Mouse (Mus musculus) kidney, postnatal 0 days (tissue): ENCODE results near the gene Kprp. TPM values are rescaled to one million over a fixed set of nuclear protein-coding genes. Genes with fewer than 3 reads are reported as not detected.
"Not testable (repeated sequence)": the region's sequence is repeated elsewhere in the genome, so short reads cannot be mapped to it uniquely, and the experiment has no call there.

Source experiments
- ATAC-seq: fragments of 200-750 bp; cut with Nextera tagmentation; replicated peaks from 2 replicates; pipeline ENCODE4 v1.8.0; 2017; ENCODE audit warnings: low read depth, moderate number of reproducible peaks, moderate TSS enrichment, moderate library complexity; ENCODE audit not compliant: low FRiP score
- DNase-seq: peaks from one replicate; pipeline ENCODE4 v3.0.0-alpha.2; 2016; ENCODE audit warnings: low spot score
- H3K27ac ChIP-seq: fragments of 300-500 bp; sonication (generic); 2 replicates; pipeline ENCODE4 v1.5.1; 2014; ENCODE audit warnings: mild to moderate bottlenecking
- H3K27me3 ChIP-seq: fragments of 300-500 bp; sonication (generic); 2 replicates; pipeline ENCODE4 v1.6.1; 2014; ENCODE audit warnings: low read length, mixed read lengths; ENCODE audit not compliant: insufficient read depth
- H3K36me3 ChIP-seq: fragments of 300-500 bp; sonication (generic); 2 replicates; pipeline ENCODE4 v1.6.1; 2014; ENCODE audit warnings: low read length, mixed read lengths; ENCODE audit not compliant: insufficient read depth
- H3K4me1 ChIP-seq: fragments of 300-500 bp; sonication (generic); replicated peaks from 2 replicates; pipeline ENCODE4 v1.6.1; 2014; ENCODE audit warnings: antibody characterized with exemption, low read length, mixed read lengths; ENCODE audit not compliant: insufficient read depth
- H3K4me2 ChIP-seq: fragments of 300-500 bp; sonication (generic); 2 replicates; pipeline ENCODE4 v1.6.1; 2014; ENCODE audit warnings: mild to moderate bottlenecking, low read length, moderate library complexity, mixed read lengths
- H3K4me3 ChIP-seq: fragments of 300-500 bp; sonication (generic); replicated peaks from 2 replicates; pipeline ENCODE4 v1.5.1; 2014; ENCODE audit warnings: low read depth, low read length
- H3K9ac ChIP-seq: fragments of 300-500 bp; sonication (generic); 2 replicates; pipeline ENCODE4 v1.6.1; 2014; ENCODE audit warnings: low read depth, low read length
- H3K9me3 ChIP-seq: fragments of 300-500 bp; sonication (generic); replicated peaks from 2 replicates; pipeline ENCODE4 v1.6.1; 2016; ENCODE audit warnings: low read length, inconsistent platforms, mixed read lengths
- CTCF ChIP-seq: IDR thresholded peaks from 2 replicates; pipeline ENCODE4 v1.5.1; 2016; ENCODE audit warnings: antibody characterized with exemption, low read depth, mild to moderate bottlenecking, moderate library complexity
- WGBS: fragments of 180-500 bp; shearing (Covaris S2); extraction: QIAGEN DNeasy Blood & Tissue Kit; methylation state at CpG from one replicate; pipeline ENCODE4 v1.1.7; 2014; 5-methylcytosine and 5-hydroxymethylcytosine counted together
- polyA plus RNA-seq: library from polyadenylated mRNA; unstranded; fragments of >200 nt; fragmentation: Nextera tagmentation; extraction: Ambion mirVana; gene quantifications from 2 replicates; pipeline ENCODE4 v1.2.1, GENCODE M21; 2015

Kprp gene
- not detected in 2 replicates for polyA plus RNA-seq

DNA sequence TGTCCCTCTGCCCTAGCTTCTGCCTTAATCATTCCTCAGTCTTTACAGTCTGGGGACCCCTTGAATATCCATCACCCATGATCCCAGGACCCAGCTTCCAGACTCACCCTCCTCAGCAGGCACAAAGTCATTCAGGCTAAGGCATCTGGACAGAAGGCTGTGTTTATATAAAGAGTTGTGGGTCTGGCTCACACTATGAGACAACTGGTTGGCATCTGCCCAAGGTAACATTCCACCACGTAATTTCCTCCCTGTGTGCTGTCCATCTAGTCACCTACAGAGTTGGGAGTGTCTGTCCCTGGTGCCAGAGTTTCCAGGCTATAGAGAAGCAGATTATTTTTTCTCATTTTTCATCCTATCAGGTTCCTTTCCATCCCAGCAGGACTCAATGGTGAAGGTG is at the start of gene Kprp:
Gene Kprp, minus strand, starts transcription at position 140 of the 400 bp plus-strand sequence.
- Histone ChIP-seq H3K4me3 (no peak within 1 kb of the TSS), H3K36me3 (no peaks in the 10 kb centered on the region), H3K4me2 (no peak within 1 kb of the TSS), H3K27me3 (no peaks in the 10 kb centered on the region), H3K27ac (no peak within 1 kb of the TSS), H3K9me3 (no peaks in the 10 kb centered on the region), H3K4me1 (no peaks in the 10 kb centered on the region), H3K9ac (no peak within 1 kb of the TSS)
- DNase-seq: no peak
- 21% methylated on average over 1 of the region's 1 CpGs for WGBS
- no peak for TF ChIP-seq CTCF
- ATAC-seq: no peak

- H3K27me3 ChIP-seq: no peaks in the 10 kb centered on the region
- no peaks in the 10 kb centered on the region for H3K9me3 ChIP-seq
- no peaks in the 10 kb centered on the region for H3K36me3 ChIP-seq
- DNase-seq: no peak
- H3K4me3 ChIP-seq: no peak overlapping the region
- no peak overlapping the region for H3K9ac ChIP-seq
- no peak for ATAC-seq
- H3K4me2 ChIP-seq: no peak overlapping the region
- TF ChIP-seq CTCF: no peak
- no peak overlapping the region for H3K27ac ChIP-seq
- WGBS: 82% methylated on average over 3 of the region's 3 CpGs
- no peaks in the 10 kb centered on the region for H3K4me1 ChIP-seq
Measured at GRCm38 (mm10) chr3:92874180-92874579, 47.1 kb upstream of the Kprp start.

DNA sequence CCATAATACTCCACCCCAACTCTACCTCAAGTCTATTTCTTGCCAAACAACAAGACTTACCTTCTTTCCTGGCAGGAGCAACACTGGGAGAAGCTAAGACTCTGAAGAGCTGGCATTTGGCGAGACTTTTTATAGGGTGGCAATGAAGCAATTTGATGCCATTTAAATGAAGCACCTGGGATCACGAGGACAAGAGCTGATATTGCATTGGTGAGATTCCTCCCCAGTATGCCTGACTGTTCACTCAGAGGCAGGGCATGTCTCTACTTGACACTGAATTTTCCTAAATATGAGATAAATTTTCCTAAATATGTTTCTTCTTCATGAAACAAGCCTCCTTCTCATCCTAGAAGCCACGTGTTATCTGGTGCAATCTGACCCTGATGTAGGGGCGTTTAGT is 43.1 kb upstream of the Kprp start, which contains the start of gene 2310050C09Rik:
Gene 2310050C09Rik, minus strand, starts transcription at position 101 of the 400 bp plus-strand sequence.
- DNase-seq (no peak), ATAC-seq (no peak)
- Histone ChIP-seq H3K27ac (no peak within 1 kb of the TSS), H3K4me1 (no peaks in the 10 kb centered on the region), H3K9me3 (no peaks in the 10 kb centered on the region), H3K4me3 (no peak within 1 kb of the TSS), H3K9ac (no peak within 1 kb of the TSS), H3K4me2 (no peak within 1 kb of the TSS), H3K27me3 (no peaks in the 10 kb centered on the region), H3K36me3 (no peaks in the 10 kb centered on the region)
- no peak for TF ChIP-seq CTCF
- WGBS: 56% methylated on average over 4 of the region's 4 CpGs

DNA sequence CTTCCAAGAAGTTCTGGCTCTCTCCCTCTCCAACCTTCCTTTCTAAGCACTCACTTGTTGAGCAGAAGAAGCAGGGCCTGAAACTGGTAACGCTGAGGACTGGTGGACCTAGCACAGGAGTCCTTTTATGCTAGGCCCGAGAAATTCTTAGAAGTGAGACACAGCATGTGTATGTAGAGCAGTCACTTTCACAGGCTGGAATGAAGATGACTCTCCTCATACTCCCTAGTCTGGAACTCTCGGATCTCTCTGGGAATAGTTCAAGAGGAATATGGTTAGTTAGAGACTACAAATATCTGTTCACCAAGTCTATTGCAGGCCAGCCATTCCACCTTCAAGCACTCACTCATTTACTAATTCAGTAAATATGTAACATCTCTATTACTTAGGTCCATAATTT is 24.1 kb upstream of the Kprp start, which contains the start of gene Lce1l:
Gene Lce1l, minus strand, starts transcription at position 101 of the 400 bp plus-strand sequence.
- no peaks in the 10 kb centered on the region for H3K4me1 ChIP-seq
- 90% methylated on average over 3 of the region's 3 CpGs for WGBS
- no peak within 1 kb of the TSS for H3K4me3 ChIP-seq
- no peaks in the 10 kb centered on the region for H3K9me3 ChIP-seq
- no peak within 1 kb of the TSS for H3K27ac ChIP-seq
- H3K4me2 ChIP-seq: no peak within 1 kb of the TSS
- no peak within 1 kb of the TSS for H3K9ac ChIP-seq
- no peak for TF ChIP-seq CTCF
- ATAC-seq (no peak), DNase-seq (no peak)
- H3K36me3 ChIP-seq: no peaks in the 10 kb centered on the region
- H3K27me3 ChIP-seq: no peaks in the 10 kb centered on the region

DNA sequence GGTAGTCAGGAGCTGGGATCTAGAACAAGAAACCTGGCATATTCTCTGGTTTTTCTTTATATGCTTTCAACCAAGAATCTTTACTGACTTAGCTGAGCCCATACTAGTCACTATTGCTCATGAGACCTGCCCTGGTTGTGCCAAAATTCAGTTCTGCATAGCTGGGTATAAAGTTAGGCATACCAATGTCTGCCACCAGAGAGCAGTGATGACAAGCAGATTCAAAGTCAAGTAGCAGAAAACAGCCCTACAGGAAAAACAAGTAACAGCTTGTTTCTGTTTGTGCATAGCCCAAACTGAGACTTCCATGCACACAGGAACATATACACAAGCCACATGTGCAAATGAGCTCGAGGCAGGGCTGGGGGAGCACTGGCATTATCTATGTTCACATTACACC is 1.2 kb downstream of the Kprp start:
- H3K27me3 ChIP-seq: no peaks in the 10 kb centered on the region
- 12% methylated on average over 1 of the region's 1 CpGs for WGBS
- H3K4me1 ChIP-seq: no peaks in the 10 kb centered on the region
- TF ChIP-seq CTCF: peak; percentile 50; the same call in 1 of the 2 replicates
- ATAC-seq: no peak
- H3K4me2 ChIP-seq: no peak overlapping the region
- H3K9me3 ChIP-seq: no peaks in the 10 kb centered on the region
- H3K4me3 ChIP-seq: no peak overlapping the region
- no peak overlapping the region for H3K27ac ChIP-seq
- H3K36me3 ChIP-seq: no peaks in the 10 kb centered on the region
- no peak overlapping the region for H3K9ac ChIP-seq
- DNase-seq: no peak

- not testable (repeated sequence) for H3K27me3 ChIP-seq, H3K4me3 ChIP-seq, H3K4me1 ChIP-seq, ATAC-seq, H3K36me3 ChIP-seq, H3K9me3 ChIP-seq, DNase-seq, H3K9ac ChIP-seq, H3K27ac ChIP-seq, H3K4me2 ChIP-seq
- WGBS: 95% methylated on average over 2 of the region's 2 CpGs
Measured at GRCm38 (mm10) chr3:92816036-92816435, 11.0 kb downstream of the Kprp start.

- TF ChIP-seq CTCF: no peak
- H3K4me3 ChIP-seq: no peak overlapping the region
- no peaks in the 10 kb centered on the region for H3K9me3 ChIP-seq
- no peak overlapping the region for H3K9ac ChIP-seq
- no peaks in the 10 kb centered on the region for H3K27me3 ChIP-seq
- 92% methylated on average over 3 of the region's 3 CpGs for whole genome bisulfite sequencing
- no peak overlapping the region for H3K4me2 ChIP-seq
- no peaks in the 10 kb centered on the region for H3K36me3 ChIP-seq
- ATAC-seq: no peak
- no peaks in the 10 kb centered on the region for H3K4me1 ChIP-seq
- DNase-seq: no peak
- H3K27ac ChIP-seq: no peak overlapping the region
Measured at GRCm38 (mm10) chr3:92815581-92815980, 11.5 kb downstream of the Kprp start.
